Mouse (Mus musculus) small intestine, adult 10 weeks (tissue): Measurements from ENCODE around the gene Mup4. TPM values are rescaled to one million over a fixed set of nuclear protein-coding genes. Genes with fewer than 3 reads are reported as not detected.

Experiments used
- polyA plus RNA-seq: library from polyadenylated mRNA; stranded (reverse); fragments of 350-450 nt; fragmentation: Illumina TruSeq; extraction: RNeasy Lipid Tissue Mini Kit (QIAGEN cat#74804); gene quantifications from one replicate; pipeline ENCODE4 v1.2.3, GENCODE M21; 2014; ENCODE audit warnings: low replicate concordance

Mup4 gene
- polyA plus RNA-seq, result not detected

GRCm38 (mm10) chr4:59960610-59961009, at the start of gene Mup4:
Gene Mup4 (minus strand): TSS chr4:59960710.

GRCm38 (mm10) chr4:59963405-59964344, 3.2 kb upstream of the Mup4 start, which contains the start of gene Mup6:
Gene Mup6 (plus strand): TSS chr4:59964294.

GRCm38 (mm10) chr4:59914608-59915403, 45.7 kb downstream of the Mup4 start, which contains the start of gene Slc46a2:
Gene Slc46a2 (minus strand): TSS chr4:59915056.

Other genes starting within 250 kb of the Mup4 start
- gene Inip, start 159.1 kb downstream of the Mup4 start, polyA plus RNA-seq, result 31.3 TPM
- gene Snx30, start 154.9 kb downstream of the Mup4 start, polyA plus RNA-seq, result 1.9 TPM
- not detected for gene Slc46a2, start 45.7 kb downstream of the Mup4 start, polyA plus RNA-seq
- not detected for gene Mup6, start 3.6 kb upstream of the Mup4 start, polyA plus RNA-seq
- not detected for gene Mup7, start 109.8 kb upstream of the Mup4 start, polyA plus RNA-seq
- not detected for gene Mup2, start 193.6 kb upstream of the Mup4 start, polyA plus RNA-seq